Mouse (Mus musculus): Measurements from ENCODE around the gene Klc2.

The Klc2 gene

DNA sequence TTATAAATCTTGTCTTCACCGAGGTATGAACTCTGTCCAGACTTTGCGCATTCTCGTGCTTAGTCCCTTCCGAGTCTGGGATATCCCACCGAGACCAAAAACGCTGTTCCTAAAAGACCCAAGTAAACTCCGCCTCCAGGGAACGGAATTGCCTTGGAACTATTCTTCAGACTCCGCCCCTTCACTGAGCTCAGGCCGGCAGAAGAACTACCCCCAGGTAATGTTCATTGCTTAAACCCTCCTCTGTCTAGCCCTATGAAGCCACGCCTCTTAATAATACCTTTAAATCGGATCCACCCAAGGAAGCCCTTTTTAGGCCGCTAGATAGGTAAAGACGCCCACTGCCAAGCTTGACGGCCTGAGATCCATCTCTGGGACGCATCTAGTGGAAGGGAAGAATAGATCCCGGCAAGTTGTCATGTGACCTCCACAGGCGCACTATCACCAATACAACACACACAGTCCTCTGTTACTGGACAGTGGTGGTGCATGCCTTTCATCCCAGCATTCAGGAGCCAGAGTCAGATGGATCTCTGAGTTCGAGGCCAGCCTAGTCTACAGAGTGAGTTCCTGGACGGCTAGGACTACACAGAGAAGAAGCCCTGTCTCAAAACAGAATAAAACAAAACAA lies 45.9 kb downstream of the Klc2 start:
- no peak for DNase-seq (ENCODE audit: low spot score in 2 of 2)

DNA sequence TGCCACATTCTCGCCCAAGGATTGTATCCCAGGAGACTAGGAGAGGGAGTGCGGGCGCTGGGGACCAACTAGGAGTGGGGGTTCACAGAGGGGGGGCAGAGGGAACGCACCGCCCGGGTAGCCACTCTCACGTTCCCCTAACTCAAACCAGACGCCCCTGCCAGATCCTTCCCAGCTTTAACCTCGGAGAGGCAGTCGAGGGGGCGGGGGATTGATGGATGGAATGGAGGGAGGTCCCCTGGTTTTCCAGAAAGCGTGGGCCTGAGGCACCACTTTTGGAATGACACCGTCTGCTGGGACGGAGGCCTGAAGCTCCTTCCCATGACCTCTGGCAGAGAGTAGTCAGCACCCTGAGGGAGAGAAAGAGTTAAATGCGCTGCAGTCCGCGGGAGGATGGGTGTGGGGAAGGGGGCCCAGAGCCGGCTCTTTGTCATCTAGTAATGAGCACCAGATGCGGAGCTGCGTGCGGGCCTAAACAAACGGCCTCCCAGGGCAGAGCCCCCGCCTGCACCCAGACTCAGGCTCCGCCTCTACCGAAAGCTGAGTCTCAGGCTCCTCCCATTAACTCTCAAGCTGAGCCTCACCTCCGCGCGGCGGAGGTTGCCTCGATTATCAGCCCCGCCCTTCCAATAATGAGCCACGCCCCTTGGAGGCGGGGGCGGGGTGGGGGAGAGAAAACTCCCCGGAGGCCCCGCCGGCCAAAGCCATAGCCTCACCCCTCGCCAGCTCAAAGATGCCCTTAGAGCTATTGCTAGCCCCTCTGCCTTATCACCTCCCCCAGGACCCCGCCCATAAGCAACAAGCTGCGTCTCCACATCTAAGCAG lies 46.6 kb downstream of the Klc2 start:
- DNase-seq (ENCODE audit: low spot score in 2 of 2) = no peak

DNA sequence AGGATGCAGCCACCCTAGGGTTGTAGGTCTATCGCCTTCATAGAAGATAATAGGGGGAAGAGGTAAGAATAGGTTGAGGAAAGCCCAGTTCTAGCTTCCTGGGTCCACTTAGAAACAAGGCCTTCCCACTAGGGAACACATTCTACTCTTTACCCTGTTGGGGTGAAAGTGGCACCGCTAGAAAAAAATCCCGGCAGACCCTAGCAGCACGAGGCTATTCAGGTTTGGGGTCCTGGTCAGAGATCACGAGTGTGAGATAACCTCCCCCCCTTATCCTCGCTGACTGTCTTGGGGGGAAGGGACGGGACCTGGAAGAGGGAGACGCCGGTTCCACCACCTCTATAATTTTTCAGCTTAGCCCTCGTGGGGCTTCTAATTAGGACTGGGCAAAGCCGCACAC lies 47.3 kb downstream of the Klc2 start:
- no peak for DNase-seq (ENCODE audit: low spot score in 2 of 2)

DNA sequence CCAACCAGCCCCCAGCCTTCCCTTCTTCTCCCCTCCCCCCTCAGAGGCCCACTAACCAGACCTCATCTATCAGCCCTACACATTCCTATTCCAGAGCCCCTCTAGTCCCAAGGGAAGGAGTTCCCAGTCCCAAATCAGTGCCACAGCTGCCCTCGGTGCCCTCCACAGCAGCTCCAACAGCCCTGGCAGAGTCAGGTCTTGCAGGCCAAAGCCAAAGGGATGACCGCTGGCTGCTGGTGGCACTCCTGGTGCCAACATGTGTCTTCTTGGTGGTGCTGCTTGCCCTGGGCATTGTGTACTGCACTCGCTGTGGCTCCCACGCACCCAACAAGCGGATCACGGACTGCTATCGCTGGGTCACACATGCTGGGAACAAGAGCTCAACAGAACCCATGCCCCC lies 48.4 kb downstream of the Klc2 start:
- DNase-seq (ENCODE audit: low spot score in 2 of 2) = no peak

DNA sequence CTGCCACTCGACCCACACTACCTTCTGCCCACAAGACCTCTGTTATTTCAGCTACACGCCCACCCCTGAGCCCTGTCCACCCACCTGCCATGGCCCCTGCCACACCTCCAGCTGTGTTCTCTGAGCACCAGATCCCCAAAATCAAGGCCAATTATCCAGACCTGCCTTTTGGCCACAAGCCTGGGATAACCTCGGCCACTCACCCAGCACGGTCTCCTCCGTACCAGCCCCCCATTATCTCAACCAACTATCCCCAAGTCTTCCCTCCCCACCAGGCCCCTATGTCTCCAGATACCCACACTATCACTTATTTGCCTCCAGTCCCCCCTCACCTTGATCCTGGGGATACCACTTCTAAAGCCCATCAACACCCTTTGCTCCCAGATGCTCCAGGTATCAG lies 48.9 kb downstream of the Klc2 start:
- no peak for DNase-seq (ENCODE audit: low spot score in 2 of 2)

DNA sequence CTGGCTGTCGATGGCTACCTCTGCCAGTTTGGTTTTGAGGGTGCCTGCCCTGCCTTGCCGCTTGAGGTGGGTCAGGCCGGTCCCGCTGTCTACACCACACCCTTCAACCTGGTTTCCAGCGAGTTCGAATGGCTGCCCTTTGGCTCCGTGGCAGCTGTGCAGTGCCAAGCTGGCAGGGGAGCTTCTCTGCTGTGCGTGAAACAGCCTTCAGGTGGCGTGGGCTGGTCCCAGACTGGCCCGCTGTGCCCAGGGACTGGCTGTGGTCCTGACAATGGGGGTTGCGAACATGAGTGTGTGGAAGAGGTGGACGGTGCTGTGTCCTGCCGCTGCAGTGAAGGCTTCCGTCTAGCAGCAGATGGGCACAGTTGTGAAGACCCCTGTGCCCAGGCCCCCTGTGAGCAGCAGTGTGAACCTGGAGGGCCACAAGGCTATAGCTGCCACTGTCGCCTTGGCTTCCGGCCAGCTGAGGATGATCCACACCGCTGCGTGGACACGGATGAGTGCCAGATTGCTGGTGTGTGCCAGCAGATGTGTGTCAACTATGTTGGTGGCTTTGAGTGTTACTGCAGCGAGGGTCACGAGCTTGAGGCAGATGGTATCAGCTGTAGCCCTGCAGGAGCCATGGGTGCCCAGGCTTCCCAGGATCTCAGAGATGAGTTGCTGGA lies 49.7 kb downstream of the Klc2 start:
- DNase-seq (ENCODE audit: low spot score in 2 of 2) = no peak

DNA sequence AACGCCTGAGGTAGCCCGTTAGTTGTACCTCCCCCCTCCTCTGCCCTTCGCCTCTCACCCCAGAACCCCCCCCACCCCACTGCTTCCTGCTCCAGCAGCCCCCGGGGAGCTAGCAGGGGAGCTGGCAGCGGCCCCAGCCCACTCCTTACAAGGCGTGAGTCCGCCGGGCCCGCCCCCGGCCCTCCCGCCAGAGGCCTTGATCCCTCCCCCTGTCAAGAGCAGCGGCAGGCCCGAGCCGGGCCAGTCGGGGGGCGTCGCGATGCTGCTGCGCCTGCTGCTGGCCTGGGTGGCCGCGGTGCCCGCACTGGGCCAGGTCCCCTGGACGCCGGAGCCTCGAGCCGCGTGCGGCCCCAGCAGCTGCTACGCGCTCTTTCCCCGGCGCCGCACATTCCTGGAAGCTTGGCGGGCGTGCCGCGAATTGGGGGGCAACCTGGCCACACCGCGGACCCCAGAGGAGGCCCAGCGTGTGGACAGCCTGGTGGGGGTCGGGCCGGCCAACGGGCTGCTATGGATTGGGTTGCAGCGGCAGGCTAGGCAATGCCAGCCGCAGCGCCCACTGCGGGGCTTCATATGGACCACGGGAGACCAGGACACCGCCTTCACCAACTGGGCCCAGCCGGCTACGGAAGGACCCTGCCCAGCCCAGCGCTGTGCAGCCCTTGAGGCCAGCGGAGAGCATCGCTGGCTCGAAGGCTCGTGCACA lies 50.3 kb downstream of the Klc2 start, which contains the start of gene Cd248:
TSS of gene Cd248 (plus strand) at position 212 of the 703 bp plus-strand sequence.
- no peak for DNase-seq (ENCODE audit: low spot score in 2 of 2)

DNA sequence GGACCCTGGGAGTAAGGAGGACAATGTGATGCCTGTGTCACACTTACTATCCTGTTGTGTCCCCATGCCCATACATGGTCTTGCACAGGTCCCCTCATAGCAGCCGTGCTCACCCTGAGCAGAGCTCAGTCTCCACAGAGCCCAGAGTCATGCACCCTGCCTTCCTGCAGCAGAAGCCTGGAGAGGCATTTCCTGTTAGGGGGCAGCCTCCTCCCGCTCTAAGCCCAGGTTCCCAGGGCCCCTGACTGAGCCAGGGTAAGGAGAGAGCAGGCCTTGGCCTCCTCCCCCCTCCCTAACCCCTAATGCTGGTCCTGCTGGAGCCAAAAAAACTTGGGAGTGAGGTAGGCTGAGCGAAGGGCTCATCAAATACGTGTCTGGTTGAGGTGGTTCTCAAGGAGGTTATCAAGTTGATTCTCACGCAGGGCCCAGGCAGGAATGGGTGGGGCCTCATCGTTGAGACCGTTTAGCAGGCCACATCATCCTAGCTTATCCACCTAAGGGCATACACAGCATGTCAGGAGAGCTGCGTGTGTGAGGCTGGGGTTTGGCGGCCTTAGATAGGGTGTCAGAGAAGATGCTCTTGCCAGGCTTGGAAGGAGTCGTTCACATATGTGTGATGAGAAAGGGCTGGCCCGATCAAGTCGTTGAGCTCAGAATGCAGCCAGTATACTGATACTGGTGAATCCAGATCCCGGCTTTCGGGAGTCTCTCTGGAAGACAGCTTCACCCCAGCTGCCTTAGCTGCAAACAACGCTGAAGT lies 51.1 kb downstream of the Klc2 start:
- DNase-seq (ENCODE audit: low spot score in 2 of 2) = no peak

DNA sequence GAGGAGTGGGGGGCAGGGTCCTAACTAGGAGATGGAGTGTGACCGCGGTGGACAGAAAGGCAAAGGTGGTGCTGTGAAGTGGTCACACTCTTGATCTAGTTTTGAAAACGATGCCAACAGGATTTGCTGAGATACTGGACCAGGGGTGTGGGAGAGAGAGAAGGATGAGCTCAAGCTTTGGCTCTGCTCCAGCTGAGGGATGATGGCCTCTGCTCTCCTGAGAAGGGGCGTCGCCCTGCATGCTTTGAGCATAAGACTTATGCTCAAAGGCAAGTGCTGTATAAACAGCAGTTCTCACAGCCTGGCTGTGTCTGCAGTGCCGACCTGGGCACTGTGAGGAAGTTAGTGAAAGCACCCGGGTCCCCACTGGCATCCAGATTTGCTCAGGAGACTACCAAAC lies 53.3 kb downstream of the Klc2 start:
- DNase-seq (ENCODE audit: low spot score in 2 of 2) = no peak

DNA sequence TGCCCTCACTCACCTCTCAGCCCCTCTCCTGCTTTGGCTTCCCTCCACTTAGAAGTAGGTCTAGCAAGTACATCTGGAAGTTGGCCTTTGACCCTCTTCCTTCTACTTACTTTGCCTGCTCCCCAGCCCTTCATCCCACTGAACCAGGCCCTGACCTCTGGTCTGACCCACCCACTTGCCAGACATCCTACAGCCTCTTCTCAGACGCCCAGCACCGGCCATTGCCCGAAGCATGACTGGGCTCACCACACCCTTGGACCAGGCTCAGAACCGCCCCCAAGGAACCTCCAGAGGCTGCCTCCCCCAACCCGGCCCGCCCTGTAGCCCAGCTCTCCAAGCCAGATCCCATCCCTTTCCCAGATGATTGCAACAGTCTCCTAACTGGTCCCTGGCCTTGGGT lies 55.9 kb downstream of the Klc2 start:
- DNase-seq (ENCODE audit: low spot score in 2 of 2) = no peak

DNA sequence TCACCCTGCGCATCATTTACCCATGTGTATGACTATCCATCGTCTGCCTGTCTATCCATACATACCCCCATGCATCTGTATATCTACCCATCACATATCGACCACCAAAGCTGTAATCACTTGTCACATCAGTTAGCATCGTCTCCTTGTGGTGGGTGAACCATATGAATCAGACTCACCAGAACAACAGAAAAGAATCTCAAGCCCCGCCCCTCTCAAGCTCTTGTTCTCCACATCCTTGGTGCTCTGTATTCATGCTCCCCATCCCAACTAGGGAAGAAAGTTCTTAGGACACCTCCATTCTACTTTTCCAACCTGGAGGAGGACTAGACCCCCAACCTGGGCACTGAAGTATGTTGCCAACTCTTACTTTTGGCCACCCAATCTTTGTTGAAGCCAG lies 56.3 kb downstream of the Klc2 start:
- no peak for DNase-seq (ENCODE audit: low spot score in 2 of 2)

DNA sequence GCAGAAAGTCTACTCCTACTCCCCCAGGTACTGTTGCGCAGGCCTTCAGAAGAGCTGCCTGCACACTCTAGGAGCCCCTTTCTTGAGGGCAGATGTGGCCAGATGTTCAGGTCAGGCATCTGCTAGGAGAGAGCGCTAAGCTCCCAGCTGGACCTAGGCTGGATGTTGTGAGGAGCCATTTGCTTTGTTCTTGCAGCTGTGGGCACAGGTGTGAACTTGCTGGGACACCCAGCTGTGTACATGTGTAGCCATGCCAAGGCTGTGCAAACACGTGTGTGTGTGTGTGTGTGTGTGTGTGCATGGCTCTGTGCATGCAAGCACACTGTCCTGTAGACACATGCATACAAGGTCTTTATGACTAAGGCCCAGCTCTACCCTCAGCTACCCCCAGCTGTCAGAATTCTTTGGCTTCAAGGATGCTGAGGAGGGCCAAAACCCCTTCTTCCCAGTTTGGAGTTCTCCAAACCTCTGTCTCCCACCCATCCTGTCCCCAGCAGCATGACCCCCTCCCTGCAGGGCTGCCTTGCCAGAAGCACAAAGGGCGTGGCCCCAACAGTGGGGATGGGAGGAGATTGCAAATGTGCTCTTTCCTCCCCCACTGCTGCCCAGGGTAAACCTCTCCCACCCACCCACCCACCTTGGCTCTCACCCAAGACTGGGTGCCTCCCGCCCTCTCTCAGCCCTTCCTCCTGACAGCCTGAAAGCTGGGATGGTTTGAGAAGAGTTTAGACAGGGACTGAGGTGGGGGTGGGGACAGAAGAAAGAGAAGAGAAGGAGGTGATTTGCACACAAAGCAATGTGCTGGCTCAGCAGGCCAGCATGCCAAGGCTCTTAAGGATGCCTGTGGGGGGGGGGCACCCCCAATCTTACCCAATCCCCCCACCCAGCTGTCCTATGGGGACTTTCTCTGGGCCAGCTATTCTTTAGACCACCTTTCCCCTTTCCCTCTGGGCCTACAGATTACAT lies 57.7 kb downstream of the Klc2 start:
- no peak for DNase-seq (ENCODE audit: low spot score in 2 of 2)

DNA sequence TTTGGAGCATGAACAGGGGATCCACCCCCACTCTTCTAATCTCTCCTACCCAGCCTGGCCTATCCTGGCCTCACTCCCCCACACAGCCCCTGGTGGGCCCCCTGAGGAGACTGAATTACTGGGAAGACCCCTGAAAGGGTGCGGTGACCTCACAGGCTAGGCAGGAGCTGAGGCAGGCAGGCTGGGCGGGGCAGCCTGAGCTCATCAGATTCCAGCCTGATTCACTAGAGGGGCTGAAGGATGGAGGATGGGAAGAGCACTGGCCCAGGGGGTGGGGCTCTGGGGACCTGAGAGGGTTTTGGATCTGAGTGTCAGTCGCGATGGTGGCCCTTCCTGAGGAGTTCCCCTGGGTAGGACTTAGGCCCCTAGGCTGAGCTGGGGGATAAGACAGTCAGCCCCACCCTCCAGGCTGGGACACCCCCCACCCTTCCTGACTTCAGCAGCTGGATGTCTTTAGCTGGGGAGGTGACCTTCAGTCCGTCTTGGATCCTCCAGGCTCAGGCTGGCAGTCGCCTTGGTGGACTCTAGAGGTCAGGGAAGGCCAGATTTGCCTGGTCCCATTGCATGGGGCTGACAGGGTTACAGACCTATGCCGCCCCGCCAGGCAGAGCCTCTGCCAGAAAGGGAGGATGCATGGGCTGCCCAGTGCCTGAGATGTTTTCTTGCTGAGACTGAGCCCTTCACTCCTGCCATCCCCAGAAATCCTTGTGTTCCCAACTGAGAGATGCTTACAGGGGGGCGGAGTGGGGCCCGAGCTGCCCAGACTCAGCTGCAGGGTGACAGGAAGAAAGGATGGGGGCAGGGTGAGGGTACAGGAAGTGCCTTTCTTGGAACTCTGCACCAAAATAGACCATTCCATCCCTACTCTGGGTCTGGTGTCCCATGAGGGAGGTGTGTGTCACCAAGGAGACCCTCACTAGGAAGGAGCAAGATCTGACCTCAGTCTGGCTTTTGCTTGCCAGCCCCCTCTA lies 59.3 kb downstream of the Klc2 start:
- no peak for DNase-seq (ENCODE audit: low spot score in 2 of 2)

DNA sequence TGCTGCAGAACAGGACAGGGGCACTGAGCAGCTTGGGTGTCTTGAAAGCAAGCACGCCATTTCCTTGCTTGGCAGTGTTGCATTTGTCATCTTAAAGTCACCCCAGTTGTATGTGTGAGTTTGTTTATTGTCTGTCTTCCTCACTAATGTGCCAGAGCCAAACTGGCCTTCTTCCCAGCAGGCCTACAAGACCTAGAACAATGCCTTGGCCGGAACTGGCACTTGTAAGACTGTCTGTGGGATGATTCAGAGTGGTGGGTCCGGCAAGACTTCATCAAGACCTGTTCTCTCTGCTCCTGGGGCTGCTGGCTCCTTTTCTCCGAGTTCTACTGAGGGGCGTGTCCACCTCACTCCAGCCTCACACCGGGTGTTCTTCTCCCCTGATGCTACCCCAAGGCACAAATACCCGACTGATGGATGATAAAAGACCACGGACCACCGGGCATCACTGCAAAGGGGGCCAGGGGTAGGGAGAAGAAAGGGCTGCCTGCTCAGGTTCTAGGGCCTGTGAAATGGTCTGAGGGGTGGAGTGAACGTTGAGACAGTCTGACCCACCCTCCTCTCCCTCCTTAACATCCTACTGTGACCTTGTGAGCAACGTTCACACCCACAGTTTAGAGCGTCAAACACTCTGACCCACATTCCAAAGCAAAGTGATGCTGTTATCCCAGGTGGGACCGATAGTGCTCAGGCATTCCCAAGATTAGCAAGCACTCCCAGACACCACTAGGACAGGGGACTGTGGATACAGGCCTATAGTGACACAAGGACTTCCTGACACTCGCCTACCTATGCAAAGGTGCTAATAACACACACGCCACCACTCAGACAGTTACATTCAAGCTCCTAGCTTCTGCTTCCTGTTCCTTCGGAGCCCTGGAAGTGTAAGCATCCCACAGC lies 60.2 kb downstream of the Klc2 start:
- DNase-seq (ENCODE audit: low spot score in 2 of 2) = no peak
